Mouse (Mus musculus) limb, embryonic 14.5 days (tissue): ENCODE results near the gene Vmn1r50. TPM values are rescaled to one million over a fixed set of nuclear protein-coding genes. Genes with fewer than 3 reads are reported as not detected.
"Not testable (repeated sequence)": the region's sequence is repeated elsewhere in the genome, so short reads cannot be mapped to it uniquely, and the experiment has no call there.

Experiments
- ATAC-seq: fragments of 200-750 bp; cut with Nextera tagmentation; 2 replicates; pipeline ENCODE4 v1.8.0; 2017; ENCODE audit warnings: low read depth, moderate number of reproducible peaks, moderate TSS enrichment; ENCODE audit not compliant: low FRiP score
- DNase-seq: peaks from one replicate; pipeline ENCODE4 v3.0.0-alpha.2; 2015; ENCODE audit warnings: low spot score
- H3K27ac ChIP-seq: fragments of 300-500 bp; sonication (generic); replicated peaks from 2 replicates; pipeline ENCODE4 v1.5.1; 2014; ENCODE audit warnings: low read depth, mild to moderate bottlenecking, low read length, moderate library complexity, mixed read lengths
- H3K27me3 ChIP-seq: fragments of 300-500 bp; sonication (generic); 2 replicates; pipeline ENCODE4 v1.6.1; 2014; ENCODE audit warnings: low read length, mixed read lengths; ENCODE audit not compliant: control insufficient read depth, insufficient read depth
- H3K36me3 ChIP-seq: fragments of 300-500 bp; sonication (generic); 2 replicates; pipeline ENCODE4 v1.6.1; 2014; ENCODE audit warnings: mild to moderate bottlenecking, low read length, moderate library complexity, mixed read lengths; ENCODE audit not compliant: control insufficient read depth, insufficient read depth
- H3K4me1 ChIP-seq: fragments of 300-500 bp; sonication (generic); 2 replicates; pipeline ENCODE4 v1.6.1; 2014; ENCODE audit warnings: antibody characterized with exemption, low read length, mixed read lengths; ENCODE audit not compliant: control insufficient read depth, insufficient read depth
- H3K4me2 ChIP-seq: fragments of 300-500 bp; sonication (generic); replicated peaks from 2 replicates; pipeline ENCODE4 v1.6.1; 2014; ENCODE audit warnings: low read depth, mild to moderate bottlenecking, low read length, moderate library complexity; ENCODE audit not compliant: severe bottlenecking
- H3K4me3 ChIP-seq: fragments of 300-500 bp; sonication (generic); replicated peaks from 2 replicates; pipeline ENCODE4 v1.5.1; 2014; ENCODE audit warnings: low read length
- H3K9ac ChIP-seq: fragments of 300-500 bp; sonication (generic); 2 replicates; pipeline ENCODE4 v1.6.1; 2014; ENCODE audit warnings: mild to moderate bottlenecking, low read depth, low read length, moderate library complexity; ENCODE audit not compliant: severe bottlenecking
- H3K9me3 ChIP-seq: fragments of 300-500 bp; sonication (generic); 2 replicates; pipeline ENCODE4 v1.6.1; 2016; ENCODE audit warnings: low read length; ENCODE audit not compliant: control insufficient read depth
- POLR2A ChIP-seq: fragments of 200-500 bp; IDR thresholded peaks from 2 replicates; pipeline ENCODE4 v1.8.0; 2012; ENCODE audit warnings: inconsistent platforms, mild to moderate bottlenecking, moderate library complexity, borderline replicate concordance; ENCODE audit not compliant: insufficient read depth, insufficient read length; ENCODE audit errors: extremely low read depth
- WGBS: fragments of 180-500 bp; shearing (Covaris S2); extraction: QIAGEN DNeasy Blood & Tissue Kit; methylation state at CpG from one replicate; pipeline ENCODE4 v1.1.7; 2014; 5-methylcytosine and 5-hydroxymethylcytosine counted together
- polyA plus RNA-seq, 2 experiments: library from polyadenylated mRNA; depleted of rRNA in 1 of 2; stranded (reverse) in 1 of 2; unstranded in 1 of 2; fragments of >200 nt; fragmentation: Nextera tagmentation in 1 of 2; extraction: Ambion mirVana in 1 of 2; gene quantifications; 2 replicates each; pipeline versions ENCODE4 v1.2.1 to v1.2.3; 2012 to 2014

Vmn1r50 gene
- polyA plus RNA-seq (2012; rRNA removed) = not detected in 2 replicates
- not detected in 2 replicates for polyA plus RNA-seq (2014; fragmentation: Nextera tagmentation; extraction: Ambion mirVana)

GRCm38 (mm10) chr6:90101130-90101529 is at the start of gene Vmn1r50:
Gene Vmn1r50 (plus strand): TSS chr6:90101430.
- Histone ChIP-seq H3K4me2 (no peak within 1 kb of the TSS), H3K4me1 (no peaks in the 10 kb centered on the region), H3K27ac (no peak within 1 kb of the TSS), H3K4me3 (no peak within 1 kb of the TSS), H3K27me3 (no peaks in the 10 kb centered on the region), H3K9ac (no peak within 1 kb of the TSS), H3K9me3 (no peaks in the 10 kb centered on the region), H3K36me3 (no peaks in the 10 kb centered on the region)
- ATAC-seq (no peak), DNase-seq (no peak)
- no peak for TF ChIP-seq POLR2A
- WGBS = 58% methylated on average over 2 of the region's 2 CpGs

GRCm38 (mm10) chr6:90078406-90078805 is 22.8 kb upstream of the Vmn1r50 start, which contains the start of gene Vmn1r49:
Gene Vmn1r49 (minus strand): TSS chr6:90078506.
- 73% methylated on average over 4 of the region's 4 CpGs for WGBS
- TF ChIP-seq POLR2A = no peak
- H3K27ac ChIP-seq = no peak within 1 kb of the TSS
- no peaks in the 10 kb centered on the region for H3K36me3 ChIP-seq
- no peak within 1 kb of the TSS for H3K4me2 ChIP-seq
- no peaks in the 10 kb centered on the region for H3K4me1 ChIP-seq
- H3K9ac ChIP-seq = no peak within 1 kb of the TSS
- DNase-seq (no peak), ATAC-seq (no peak)
- no peaks in the 10 kb centered on the region for H3K9me3 ChIP-seq
- H3K4me3 ChIP-seq = no peak within 1 kb of the TSS
- no peaks in the 10 kb centered on the region for H3K27me3 ChIP-seq

GRCm38 (mm10) chr6:90100566-90100965 is 664 bp upstream of the Vmn1r50 start:
- Histone ChIP-seq H3K4me3 (no peak overlapping the region), H3K4me1 (no peaks in the 10 kb centered on the region), H3K36me3 (no peaks in the 10 kb centered on the region), H3K27me3 (no peaks in the 10 kb centered on the region), H3K27ac (no peak overlapping the region), H3K9ac (no peak overlapping the region), H3K4me2 (no peak overlapping the region), H3K9me3 (no peaks in the 10 kb centered on the region)
- DNase-seq (no peak), ATAC-seq (no peak)
- TF ChIP-seq POLR2A = no peak
- 81% methylated on average over 2 of the region's 2 CpGs for WGBS

GRCm38 (mm10) chr6:90122296-90122695 is 21.1 kb downstream of the Vmn1r50 start, which contains the start of gene Vmn1r51:
Gene Vmn1r51 (plus strand): TSS chr6:90122596.
- DNase-seq, H3K27ac ChIP-seq, H3K9ac ChIP-seq, H3K27me3 ChIP-seq, H3K9me3 ChIP-seq, H3K36me3 ChIP-seq, H3K4me2 ChIP-seq, ATAC-seq, H3K4me3 ChIP-seq, H3K4me1 ChIP-seq: not testable (repeated sequence)
- 93% methylated on average over 1 of the region's 1 CpGs for WGBS

Other genes starting within 250 kb of the Vmn1r50 start
- gene Vmn1r42, start 225.0 kb upstream of the Vmn1r50 start, polyA plus RNA-seq (2012; rRNA removed) = not detected in 2 replicates
- not detected in 2 replicates for gene Vmn1r42, start 225.0 kb upstream of the Vmn1r50 start, polyA plus RNA-seq (2014; fragmentation: Nextera tagmentation; extraction: Ambion mirVana)
- gene Vmn1r43, start 225.0 kb upstream of the Vmn1r50 start, polyA plus RNA-seq (2012; rRNA removed) = not detected in 2 replicates
- gene Vmn1r43, start 225.0 kb upstream of the Vmn1r50 start, polyA plus RNA-seq (2014; fragmentation: Nextera tagmentation; extraction: Ambion mirVana) = not detected in 2 replicates
- gene Vmn1r44, start 217.8 kb upstream of the Vmn1r50 start, polyA plus RNA-seq (2012; rRNA removed) = not detected in 2 replicates
- not detected in 2 replicates for gene Vmn1r44, start 217.8 kb upstream of the Vmn1r50 start, polyA plus RNA-seq (2014; fragmentation: Nextera tagmentation; extraction: Ambion mirVana)
- not detected in 2 replicates for gene Vmn1r45, start 160.8 kb upstream of the Vmn1r50 start, polyA plus RNA-seq (2012; rRNA removed)
- gene Vmn1r45, start 160.8 kb upstream of the Vmn1r50 start, polyA plus RNA-seq (2014; fragmentation: Nextera tagmentation; extraction: Ambion mirVana) = not detected in 2 replicates
- gene Vmn1r46, start 132.1 kb upstream of the Vmn1r50 start, polyA plus RNA-seq (2012; rRNA removed) = not detected in 2 replicates
- gene Vmn1r46, start 132.1 kb upstream of the Vmn1r50 start, polyA plus RNA-seq (2014; fragmentation: Nextera tagmentation; extraction: Ambion mirVana) = not detected in 2 replicates
- gene Vmn1r47, start 85.3 kb upstream of the Vmn1r50 start, polyA plus RNA-seq (2012; rRNA removed) = not detected in 2 replicates
- not detected in 2 replicates for gene Vmn1r47, start 85.3 kb upstream of the Vmn1r50 start, polyA plus RNA-seq (2014; fragmentation: Nextera tagmentation; extraction: Ambion mirVana)
- not detected in 2 replicates for gene Vmn1r48, start 64.6 kb upstream of the Vmn1r50 start, polyA plus RNA-seq (2012; rRNA removed)
- not detected in 2 replicates for gene Vmn1r48, start 64.6 kb upstream of the Vmn1r50 start, polyA plus RNA-seq (2014; fragmentation: Nextera tagmentation; extraction: Ambion mirVana)
- not detected in 2 replicates for gene Vmn1r49, start 22.9 kb upstream of the Vmn1r50 start, polyA plus RNA-seq (2012; rRNA removed)
- not detected in 2 replicates for gene Vmn1r49, start 22.9 kb upstream of the Vmn1r50 start, polyA plus RNA-seq (2014; fragmentation: Nextera tagmentation; extraction: Ambion mirVana)
- not detected in 2 replicates for gene Vmn1r51, start 21.2 kb downstream of the Vmn1r50 start, polyA plus RNA-seq (2012; rRNA removed)
- gene Vmn1r51, start 21.2 kb downstream of the Vmn1r50 start, polyA plus RNA-seq (2014; fragmentation: Nextera tagmentation; extraction: Ambion mirVana) = not detected in 2 replicates
- gene Vmn1r52, start 73.4 kb downstream of the Vmn1r50 start, polyA plus RNA-seq (2012; rRNA removed) = not detected in 2 replicates
- gene Vmn1r52, start 73.4 kb downstream of the Vmn1r50 start, polyA plus RNA-seq (2014; fragmentation: Nextera tagmentation; extraction: Ambion mirVana) = not detected in 2 replicates
- gene V1ra8, start 101.4 kb downstream of the Vmn1r50 start, polyA plus RNA-seq (2012; rRNA removed) = not detected in 2 replicates
- gene V1ra8, start 101.4 kb downstream of the Vmn1r50 start, polyA plus RNA-seq (2014; fragmentation: Nextera tagmentation; extraction: Ambion mirVana) = not detected in 2 replicates
- not detected in 2 replicates for gene Vmn1r53, start 123.0 kb downstream of the Vmn1r50 start, polyA plus RNA-seq (2012; rRNA removed)
- gene Vmn1r53, start 123.0 kb downstream of the Vmn1r50 start, polyA plus RNA-seq (2014; fragmentation: Nextera tagmentation; extraction: Ambion mirVana) = not detected in 2 replicates
- gene Vmn1r54, start 144.9 kb downstream of the Vmn1r50 start, polyA plus RNA-seq (2012; rRNA removed) = not detected in 2 replicates
- not detected in 2 replicates for gene Vmn1r54, start 144.9 kb downstream of the Vmn1r50 start, polyA plus RNA-seq (2014; fragmentation: Nextera tagmentation; extraction: Ambion mirVana)
- not detected in 2 replicates for gene BC048671, start 199.8 kb downstream of the Vmn1r50 start, polyA plus RNA-seq (2012; rRNA removed)
- gene BC048671, start 199.8 kb downstream of the Vmn1r50 start, polyA plus RNA-seq (2014; fragmentation: Nextera tagmentation; extraction: Ambion mirVana) = not detected in 2 replicates
- 0.59 and 1.4 TPM in 2 replicates for gene Chst13, start 223.8 kb downstream of the Vmn1r50 start, polyA plus RNA-seq (2012; rRNA removed)
- 0.91 and 0.94 TPM in 2 replicates for gene Chst13, start 223.8 kb downstream of the Vmn1r50 start, polyA plus RNA-seq (2014; fragmentation: Nextera tagmentation; extraction: Ambion mirVana)
- 0.04 and 0.06 TPM in 2 replicates for gene Uroc1, start 231.9 kb downstream of the Vmn1r50 start, polyA plus RNA-seq (2012; rRNA removed)
- gene Uroc1, start 231.9 kb downstream of the Vmn1r50 start, polyA plus RNA-seq (2014; fragmentation: Nextera tagmentation; extraction: Ambion mirVana) = 0.08 and 0.12 TPM in 2 replicates